Mouse (Mus musculus) mammary gland, adult 2 months (tissue): Measurements from ENCODE around the gene Ergic1. TPM values are rescaled to one million over a fixed set of nuclear protein-coding genes. Genes with fewer than 3 reads are reported as not detected.

Source experiments
- polyA plus RNA-seq: library from polyadenylated mRNA; depleted of rRNA; stranded (reverse); fragments of >200 nt; gene quantifications from 2 replicates; pipeline ENCODE4 v1.2.3, GENCODE M21; 2012; ENCODE audit warnings: low replicate concordance; rRNA removed

The Ergic1 gene
- polyA plus RNA-seq, result 148 and 239 TPM in 2 replicates

DNA sequence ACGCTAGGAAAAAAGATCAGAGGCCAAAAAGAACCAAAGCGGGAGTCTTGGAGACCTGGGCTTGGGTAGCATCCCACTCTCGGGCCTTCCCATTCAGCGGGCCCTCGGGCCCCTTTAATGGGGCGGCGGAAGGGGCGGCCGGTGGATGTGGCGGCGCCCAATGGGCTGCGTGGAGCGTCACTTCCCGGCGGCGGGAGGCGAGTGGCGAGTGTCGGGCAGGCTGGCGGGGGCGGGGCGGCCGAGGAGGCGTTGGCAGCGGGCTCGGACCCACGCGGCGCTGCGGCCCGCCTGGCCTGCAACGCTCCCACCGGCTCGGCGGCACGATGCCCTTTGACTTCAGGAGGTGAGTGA, at the start of gene Ergic1:
TSS of gene Ergic1 (plus strand) at position 200 of the 351 bp plus-strand sequence.

DNA sequence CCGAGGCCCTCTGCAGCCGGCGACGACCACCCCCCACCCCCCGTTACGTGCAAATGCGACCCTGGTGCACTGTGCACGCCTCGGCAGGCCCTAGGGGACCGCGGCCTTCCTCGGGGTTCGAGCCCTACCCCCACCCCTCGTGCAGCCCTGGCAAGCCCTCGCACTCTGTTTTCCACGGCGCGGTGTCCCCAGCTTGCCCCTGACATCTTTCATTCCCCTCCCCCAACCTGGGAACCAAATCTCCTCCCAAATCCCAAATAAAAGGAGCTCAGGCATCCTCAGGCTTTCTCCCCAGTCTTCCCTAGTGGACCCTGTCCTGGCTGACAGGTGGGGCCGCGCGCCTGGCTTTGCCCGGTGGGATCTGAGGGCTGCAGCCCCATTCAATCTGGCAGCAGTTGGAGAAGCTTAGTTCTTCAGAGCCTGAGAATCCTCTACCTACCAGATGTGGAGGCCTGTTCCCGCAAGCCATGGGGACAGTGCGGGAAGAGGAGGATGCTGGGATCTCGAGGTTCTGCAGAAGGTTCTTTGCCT, 427 bp downstream of the Ergic1 start, which contains the start of gene Dusp1:
TSS of gene Dusp1 (minus strand) at position 478 of the 531 bp plus-strand sequence.

GRCm38 (mm10) chr17:26662978-26663683, 101.8 kb downstream of the Ergic1 start, which contains the start of gene Atp6v0e:
Gene Atp6v0e, plus strand, starts transcription at chr17:26663231.

Other genes starting within 250 kb of the Ergic1 start
- 10.6 and 40.4 TPM in 2 replicates for gene Neurl1b, start 146.7 kb upstream of the Ergic1 start, polyA plus RNA-seq
- 66.0 and 82.9 TPM in 2 replicates for gene Dusp1, start 639 bp downstream of the Ergic1 start, polyA plus RNA-seq
- 178 and 347 TPM in 2 replicates for gene Atp6v0e, start 101.7 kb downstream of the Ergic1 start, polyA plus RNA-seq
- 3.7 and 9.4 TPM in 2 replicates for gene Crebrf, start 154.2 kb downstream of the Ergic1 start, polyA plus RNA-seq
- gene Bnip1, start 219.6 kb downstream of the Ergic1 start, polyA plus RNA-seq, result 16.9 and 22.9 TPM in 2 replicates